Mouse (Mus musculus) olfactory bulb, adult 2 months (tissue): ENCODE results near the gene Mgat1. TPM values are rescaled to one million over a fixed set of nuclear protein-coding genes. Genes with fewer than 3 reads are reported as not detected.
"Not testable (repeated sequence)": the region's sequence is repeated elsewhere in the genome, so short reads cannot be mapped to it uniquely, and the experiment has no call there.

ENCODE experiments used
- H3K27ac ChIP-seq: fragments of 200-500 bp; 2 replicates; pipeline ENCODE4 v1.5.1; 2012; ENCODE audit warnings: low read depth, low read length; ENCODE audit not compliant: insufficient read depth
- H3K4me1 ChIP-seq: fragments of 200-500 bp; 2 replicates; pipeline ENCODE4 v1.6.1; 2012; ENCODE audit warnings: low read length; ENCODE audit not compliant: control insufficient read depth, insufficient read depth
- H3K4me3 ChIP-seq: fragments of 200-500 bp; 2 replicates; pipeline ENCODE4 v1.5.1; 2012; ENCODE audit warnings: mild to moderate bottlenecking, low read depth, low read length, moderate library complexity; ENCODE audit not compliant: insufficient read depth
- CTCF ChIP-seq: fragments of 200-500 bp; IDR thresholded peaks from 2 replicates; pipeline ENCODE4 v1.5.1; 2012; ENCODE audit warnings: low read depth, mild to moderate bottlenecking, low read length, moderate library complexity; ENCODE audit not compliant: insufficient read depth
- POLR2A ChIP-seq: fragments of 200-500 bp; IDR thresholded peaks from 2 replicates; pipeline ENCODE4 v1.6.1; 2012; ENCODE audit warnings: mild to moderate bottlenecking, low read depth, low read length, moderate library complexity; ENCODE audit not compliant: insufficient read depth
- WGBS: fragments of 180-500 bp; shearing (Covaris S2); methylation state at CpG from one replicate; pipeline ENCODE4 v1.1.7; 2018; 5-methylcytosine and 5-hydroxymethylcytosine counted together
- polyA plus RNA-seq: library from polyadenylated mRNA; stranded (reverse); fragments of >200 nt; gene quantifications from 2 replicates; pipeline ENCODE4 v1.2.4, GENCODE M21; 2012; ENCODE audit warnings: low replicate concordance; ENCODE audit not compliant: missing spikeins, insufficient read depth, insufficient read length

Mgat1 gene
- polyA plus RNA-seq: 578 TPM in 1 of 2 replicates, not detected in the other

DNA sequence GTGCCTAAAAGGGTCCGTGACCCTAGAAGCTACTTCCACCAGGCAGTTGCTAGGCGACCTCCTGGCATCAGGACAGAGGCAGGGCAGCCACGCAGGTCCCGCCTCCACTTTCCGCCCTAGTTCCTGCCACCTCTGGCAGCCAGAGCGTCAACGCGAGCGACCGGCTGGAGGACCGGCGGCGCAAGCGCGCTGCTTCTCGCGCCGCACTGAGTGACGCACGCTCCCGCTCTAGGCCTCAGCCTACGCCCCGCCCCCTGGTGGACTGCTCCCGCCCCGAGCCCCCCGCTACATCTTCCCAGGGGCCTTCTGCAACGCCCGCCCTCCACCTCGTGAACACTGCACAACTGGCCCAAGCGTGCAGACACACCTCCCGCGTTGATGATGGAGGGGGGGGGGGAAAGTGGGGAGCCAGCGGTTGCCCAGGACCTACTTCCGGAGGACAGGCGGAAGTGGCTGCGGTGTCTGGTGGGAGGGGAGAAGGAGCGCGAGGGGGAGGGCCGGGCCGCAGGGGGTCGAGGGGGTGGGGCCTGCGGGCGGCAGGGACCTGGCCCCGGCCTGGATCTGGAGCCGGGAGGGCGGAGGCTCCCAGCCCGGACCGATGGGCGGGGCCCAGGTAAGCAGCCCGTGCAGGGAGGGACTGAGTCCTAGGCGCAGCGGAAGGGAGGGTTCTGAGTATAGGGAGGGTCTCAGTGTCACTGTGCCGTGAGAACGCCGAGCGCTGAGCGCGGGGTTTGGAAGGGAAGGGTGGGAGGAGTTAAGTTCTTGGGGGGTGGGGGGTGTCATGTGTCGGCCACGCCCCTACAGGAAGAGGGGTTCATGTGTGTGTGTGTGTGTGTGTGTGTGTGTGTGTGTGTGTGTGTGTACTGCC is at the start of gene Mgat1:
Mgat1 (plus strand) TSS at position 465 of the 868 bp plus-strand sequence.
- WGBS: under 1% methylated on average over 60 of the region's 60 CpGs
- Histone ChIP-seq H3K4me1 (peaks cover 10% of the 10 kb centered on the region), H3K27ac (peak within 1 kb of the TSS; percentile 83), H3K4me3 (peak within 1 kb of the TSS; percentile 86)
- TF ChIP-seq CTCF (no peak), POLR2A (peak; percentile 19; the same call in 1 of the 2 replicates)

GRCm38 (mm10) chr11:49194771-49195170 is 49.2 kb upstream of the Mgat1 start:
- H3K27ac ChIP-seq, H3K4me1 ChIP-seq, H3K4me3 ChIP-seq: not testable (repeated sequence)
- 94% methylated on average over 9 of the region's 9 CpGs for WGBS

DNA sequence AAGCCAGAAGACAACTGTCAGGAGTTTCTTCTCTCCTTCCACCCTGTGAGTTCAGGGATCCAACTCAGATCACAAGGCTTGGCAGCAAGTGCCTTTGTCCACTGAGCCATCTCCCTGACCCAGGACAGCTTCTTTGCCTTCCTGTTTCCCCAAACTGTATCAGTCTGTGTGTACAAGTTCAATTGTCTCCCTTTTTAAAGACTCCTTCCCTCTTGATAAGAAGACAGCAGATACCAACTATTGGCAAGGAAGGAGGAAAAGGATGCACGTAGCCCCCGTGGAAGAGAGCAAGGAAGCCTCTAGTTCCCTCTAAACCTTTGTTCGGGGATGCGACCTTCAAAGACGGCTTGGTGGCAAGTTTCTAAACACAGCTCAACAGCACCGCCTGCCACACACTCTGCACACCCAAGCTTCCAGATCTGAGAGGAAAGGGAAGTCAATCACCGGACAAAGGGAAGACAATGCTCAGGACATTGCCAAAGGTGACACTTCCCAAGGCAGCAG is 48.1 kb upstream of the Mgat1 start:
- TF ChIP-seq POLR2A (no peak), CTCF (no peak)
- Histone ChIP-seq H3K4me1 (no peaks in the 10 kb centered on the region), H3K4me3 (no peak overlapping the region), H3K27ac (no peak overlapping the region)
- 89% methylated on average over 7 of the region's 7 CpGs for WGBS

DNA sequence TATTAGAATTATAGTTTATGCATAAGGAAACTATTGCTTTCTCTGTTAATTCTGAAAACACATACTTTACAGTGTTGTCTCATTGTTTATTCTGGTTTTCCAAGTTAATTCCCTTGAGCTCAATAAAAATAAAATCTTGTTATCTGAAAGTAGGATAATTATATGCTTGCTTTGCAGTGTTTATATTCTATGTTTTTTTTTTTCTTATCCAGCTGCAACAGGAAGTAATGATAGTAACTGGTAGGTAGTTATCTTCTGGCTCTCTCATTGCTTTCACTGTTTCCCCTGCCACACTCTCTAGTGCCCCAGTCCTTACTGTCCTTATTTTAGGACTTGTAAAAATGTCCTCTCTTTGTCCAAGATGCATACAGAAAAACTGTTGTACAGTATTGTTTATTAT is 43.3 kb upstream of the Mgat1 start:
- no peak overlapping the region for H3K4me3 ChIP-seq
- no peak for TF ChIP-seq POLR2A
- no peak for TF ChIP-seq CTCF
- peaks cover 3% of the 10 kb centered on the region; the same call in 1 of the 2 replicates for H3K4me1 ChIP-seq

DNA sequence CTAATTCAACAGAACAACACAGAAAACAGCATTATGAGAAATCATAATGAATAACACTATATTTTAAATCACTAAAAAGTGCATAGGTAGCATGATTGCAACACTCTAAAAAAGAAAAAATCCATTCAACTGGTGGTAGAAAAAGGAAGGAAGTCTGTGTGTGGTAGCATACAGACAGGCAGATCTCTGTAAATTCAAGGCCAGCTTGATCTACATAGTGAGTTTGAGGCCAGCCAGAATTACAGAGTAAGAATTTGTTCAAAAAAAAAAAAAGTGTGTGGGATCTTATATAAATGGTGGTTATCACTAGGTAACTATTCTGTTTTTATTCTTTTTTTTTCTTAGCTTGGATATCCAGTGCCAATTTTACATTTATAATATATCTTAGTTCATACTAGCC is 42.8 kb upstream of the Mgat1 start:
- Histone ChIP-seq H3K4me1 (peaks cover 3% of the 10 kb centered on the region; the same call in 1 of the 2 replicates), H3K4me3 (no peak overlapping the region), H3K27ac (no peak overlapping the region)
- no peak for TF ChIP-seq CTCF
- no peak for TF ChIP-seq POLR2A

More for the DNA sequence above, 43.3 kb upstream of the Mgat1 start:
- no peak overlapping the region for H3K27ac ChIP-seq

DNA sequence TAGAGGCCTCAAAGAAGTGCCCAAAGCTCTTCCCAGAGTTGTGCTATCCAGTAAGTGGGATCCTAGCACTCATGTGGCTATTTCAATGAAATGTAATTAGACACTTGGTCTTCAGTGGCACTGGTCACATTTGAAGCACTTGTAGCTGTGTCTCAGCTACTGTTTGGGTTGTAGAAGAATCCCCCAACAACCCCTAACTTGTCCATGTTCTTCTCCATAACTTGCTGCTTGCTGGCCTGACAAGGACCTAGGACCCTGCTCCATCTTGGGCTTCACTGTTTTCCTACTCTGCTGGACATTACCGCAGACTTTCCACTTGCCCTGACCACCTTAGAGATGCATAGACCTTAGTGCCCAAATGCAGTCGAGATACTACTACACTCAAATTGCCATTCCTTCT is 41.9 kb upstream of the Mgat1 start:
- Histone ChIP-seq H3K4me1 (peaks cover 3% of the 10 kb centered on the region; the same call in 1 of the 2 replicates), H3K4me3 (no peak overlapping the region), H3K27ac (no peak overlapping the region)
- 42% methylated on average over 2 of the region's 2 CpGs for WGBS
- TF ChIP-seq CTCF (no peak), POLR2A (no peak)

DNA sequence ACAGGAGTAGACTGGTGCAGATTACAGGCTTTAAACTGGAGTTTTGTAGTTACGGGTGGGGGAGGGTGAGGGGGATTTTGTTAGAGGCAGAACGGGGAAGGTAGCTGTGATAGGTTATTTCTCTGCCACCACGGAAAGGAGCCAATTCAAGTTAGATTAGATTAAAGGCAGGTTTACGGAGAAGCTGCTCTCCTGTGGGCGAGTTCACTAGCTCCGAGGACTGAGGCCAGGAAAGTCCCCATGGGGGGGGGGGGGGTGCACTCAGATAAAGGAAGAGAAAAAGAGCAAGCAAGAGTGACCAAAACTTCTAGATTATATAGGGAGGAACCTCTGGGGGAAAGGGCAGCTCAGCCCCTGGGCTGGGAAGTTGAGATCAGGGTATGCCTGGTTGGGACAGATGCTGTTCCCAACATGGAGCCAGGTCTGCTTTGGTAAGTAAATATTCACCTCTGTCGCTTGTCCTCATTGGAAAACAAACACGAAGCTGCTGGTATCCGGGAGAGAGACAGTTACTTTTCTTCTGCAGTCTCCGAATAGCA is 41.4 kb upstream of the Mgat1 start:
- Histone ChIP-seq H3K4me3 (peak overlapping the region; percentile 97), H3K4me1 (peaks cover 3% of the 10 kb centered on the region; the same call in 1 of the 2 replicates), H3K27ac (0 out of 2 replicates have a peak overlapping the region, but pooled peaks have one; percentile 23)
- WGBS: 2% methylated on average over 10 of the region's 10 CpGs
- TF ChIP-seq POLR2A (no peak), CTCF (no peak)

GRCm38 (mm10) chr11:49203129-49203768 is 40.7 kb upstream of the Mgat1 start, which contains the start of gene Zfp62:
Zfp62 (plus strand) TSS chr11:49203292.
- peak within 1 kb of the TSS; percentile 83 for H3K27ac ChIP-seq
- H3K4me3 ChIP-seq: peak within 1 kb of the TSS; percentile 97
- peaks cover 3% of the 10 kb centered on the region; the same call in 1 of the 2 replicates for H3K4me1 ChIP-seq
- TF ChIP-seq POLR2A (no peak; the same call in 1 of the 2 replicates), CTCF (0 out of 2 replicates have a peak, but pooled peaks have one; percentile 9)
- under 1% methylated on average over 46 of the region's 47 CpGs for WGBS
